Comparison of ENCODE assay signal across 8 mouse cellular contexts in genomic region chr11:76494360-76495126, GRCm38 (mm10).
DNase-seq lines count a peak whose midpoint lies in the region; ATAC-seq and TF ChIP-seq lines count a peak whose summit lies in the region.

No protein-coding gene starts in this region.

- H3K4me2 ChIP-seq in forebrain, embryonic 13.5 days = peak overlapping the region; percentile 78
- H3K4me2 ChIP-seq in neural tube, embryonic 13.5 days = peak overlapping the region; percentile 87

- DNase-seq in brain, adult 2 months (ENCODE audit: low read depth, low spot score) = peak; percentile 88
- DNase-seq in heart, postnatal 10 days = peak; percentile 90
- DNase-seq in kidney, postnatal 4 days = peak; percentile 86 to 91
- peak; percentile 89 to 91 for DNase-seq in lung, adult 18-20 months

- peak overlapping the region; percentile 84 for H3K9ac ChIP-seq in forebrain, embryonic 13.5 days
- peak overlapping the region; percentile 87 for H3K9ac ChIP-seq in neural tube, embryonic 13.5 days

- H3K4me3 ChIP-seq in C2C12 (ENCODE audit: insufficient read depth, poor library complexity, severe bottlenecking) = peak overlapping the region; percentile 44
- peak overlapping the region; percentile 54 for H3K4me3 ChIP-seq in forebrain, embryonic 13.5 days
- H3K4me3 ChIP-seq in neural tube, embryonic 13.5 days = peak overlapping the region; percentile 66
- H3K4me3 ChIP-seq in testis, adult 2 months (ENCODE audit: control insufficient read depth, low read depth, low read length) = peak overlapping the region; percentile 73

- peak overlapping the region; percentile 93 for H3ac ChIP-seq in C2C12 (ENCODE audit: control insufficient read depth, insufficient read length, low read depth)

- no peaks in the 10 kb centered on the region for H3K27me3 ChIP-seq in C2C12 (ENCODE audit: control insufficient read depth, insufficient read depth, insufficient read length)
- no peaks in the 10 kb centered on the region for H3K27me3 ChIP-seq in forebrain, embryonic 13.5 days
- H3K27me3 ChIP-seq in neural tube, embryonic 13.5 days = no peaks in the 10 kb centered on the region
- no peaks in the 10 kb centered on the region for H3K27me3 ChIP-seq in testis, adult 2 months (ENCODE audit: control insufficient read depth, insufficient read depth, low read length)

- peaks cover 18% of the 10 kb centered on the region for H3K36me3 ChIP-seq in C2C12 (ENCODE audit: control insufficient read depth, insufficient read depth)
- no peaks in the 10 kb centered on the region for H3K36me3 ChIP-seq in forebrain, embryonic 13.5 days (ENCODE audit: poor library complexity, severe bottlenecking)
- no peaks in the 10 kb centered on the region for H3K36me3 ChIP-seq in neural tube, embryonic 13.5 days
- H3K36me3 ChIP-seq in testis, adult 2 months (ENCODE audit: control insufficient read depth, insufficient read depth, low read length) = no peaks in the 10 kb centered on the region

- under 1% methylated on average over 56 of the region's 67 CpGs for WGBS in forebrain, embryonic 13.5 days
- WGBS in neural tube, embryonic 13.5 days = 0% methylated on average over 62 of the region's 67 CpGs

- ATAC-seq in forebrain, embryonic 13.5 days = peak; percentile 85
- ATAC-seq in neural tube, embryonic 13.5 days (ENCODE audit: low read depth) = peak; percentile 82

- peaks cover 65% of the 10 kb centered on the region for H3K79me3 ChIP-seq in C2C12 (ENCODE audit: low read depth)

- H3K9me3 ChIP-seq in forebrain, embryonic 13.5 days (replicated peaks) = no peaks in the 10 kb centered on the region
- H3K9me3 ChIP-seq in neural tube, embryonic 13.5 days = no peaks in the 10 kb centered on the region

- intact Hi-C loops in heart, postnatal 10 days (cut with DNase I) = loop anchor here (5.0 kb wide), 1 partner anchor 77 kb away; no protein-coding TSS in a partner anchor

- H3K4me1 ChIP-seq in forebrain, embryonic 13.5 days = peaks cover 46% of the 10 kb centered on the region
- peaks cover 58% of the 10 kb centered on the region for H3K4me1 ChIP-seq in neural tube, embryonic 13.5 days (replicated peaks)
- H3K4me1 ChIP-seq in testis, adult 2 months (ENCODE audit: control insufficient read depth, insufficient read depth, low read length) = peaks cover 5% of the 10 kb centered on the region; the same call in 1 of the 2 replicates

- TF ChIP-seq CTCF in C2C12 (IDR thresholded peaks at IDR 0.05; ENCODE audit: control insufficient read depth, insufficient read depth, insufficient read length) = no peak
- no peak for TF ChIP-seq CTCF in testis, adult 2 months (IDR thresholded peaks at IDR 0.05; ENCODE audit: control insufficient read depth, insufficient read depth, insufficient replicate concordance, low read depth, low read length)

- H3K27ac ChIP-seq in forebrain, embryonic 13.5 days = peak overlapping the region; percentile 90
- peak overlapping the region; percentile 99 for H3K27ac ChIP-seq in neural tube, embryonic 13.5 days (replicated peaks)
- peak overlapping the region; percentile 45 for H3K27ac ChIP-seq in testis, adult 2 months (ENCODE audit: control insufficient read depth, insufficient read depth, low read depth, low read length)

- no peak for TF ChIP-seq POLR2A in testis, adult 2 months (IDR thresholded peaks at IDR 0.05; ENCODE audit: control insufficient read depth, low read depth, low read length)

- peaks cover 92% of the 10 kb centered on the region for H3K79me2 ChIP-seq in C2C12 (ENCODE audit: control insufficient read depth, insufficient read depth)

TF ChIP-seq in C2C12, 6 proteins besides CTCF, POLR2A, EP300 and RAD21:
- TF ChIP-seq CEBPB (IDR thresholded peaks at IDR 0.05; ENCODE audit: low read depth) (no peak), USF1 (IDR thresholded peaks at IDR 0.05; ENCODE audit: low read depth) (no peak), FOSL1 (IDR thresholded peaks at IDR 0.05; ENCODE audit: insufficient read depth, low read length, poor library complexity, severe bottlenecking) (no peak), MYOG (IDR thresholded peaks at IDR 0.05; ENCODE audit: control insufficient read depth, extremely low read depth, insufficient read length) (no peak), MAX (IDR thresholded peaks at IDR 0.05) (no peak), MYOD1 (IDR thresholded peaks at IDR 0.05; ENCODE audit: control insufficient read depth, insufficient read length, low read depth) (no peak)
TF ChIP-seq in C2C12: peak in this region for 0.

Comparison
In these comparisons a context has a peak if more than half of its experiments do, and no peak if none do; other contexts are left out.
1. Peak in every context shown above with its lines: DNase-seq, ATAC-seq, H3K4me3 ChIP-seq and H3K27ac ChIP-seq.
2. H3K27ac ChIP-seq: peak in every context shown above with its lines; median percentile 99 in neural tube, embryonic 13.5 days; 90 in forebrain, embryonic 13.5 days; 45 in testis, adult 2 months.